Mouse (Mus musculus): ENCODE data around the gene Wdr54.

Gene Wdr54

GRCm38 (mm10) chr6:83125331-83125730 lies 30.9 kb downstream of the Wdr54 start, which contains the start of gene Ino80b:
TSS of gene Ino80b (minus strand) at chr6:83125431.
- DNase-seq: no peak

- DNase-seq: peak; percentile 96
Measured at GRCm38 (mm10) chr6:83124851-83125312, 31.3 kb downstream of the Wdr54 start.

- no peak for DNase-seq
Measured at GRCm38 (mm10) chr6:83122961-83123360, 33.2 kb downstream of the Wdr54 start.

GRCm38 (mm10) chr6:83121863-83122710 lies 34.1 kb downstream of the Wdr54 start:
- DNase-seq: no peak

- DNase-seq: peak; percentile 99
Measured at GRCm38 (mm10) chr6:83120930-83121862, 35.0 kb downstream of the Wdr54 start, which contains the start of gene Wbp1. TSS of gene Wbp1 (minus strand) at chr6:83121559.

GRCm38 (mm10) chr6:83119734-83120051 lies 36.5 kb downstream of the Wdr54 start:
- DNase-seq: no peak

- no peak for DNase-seq
Measured at GRCm38 (mm10) chr6:83118825-83119733, 37.1 kb downstream of the Wdr54 start.

- no peak for DNase-seq
Measured at GRCm38 (mm10) chr6:83118369-83118768, 37.8 kb downstream of the Wdr54 start.

- DNase-seq: no peak
Measured at GRCm38 (mm10) chr6:83117616-83118015, 38.6 kb downstream of the Wdr54 start.

- no peak for DNase-seq
Measured at GRCm38 (mm10) chr6:83117165-83117438, 39.1 kb downstream of the Wdr54 start.

GRCm38 (mm10) chr6:83116373-83117164 lies 39.6 kb downstream of the Wdr54 start:
- no peak for DNase-seq

GRCm38 (mm10) chr6:83115682-83116372 lies 40.4 kb downstream of the Wdr54 start:
- no peak for DNase-seq

- DNase-seq: peak; percentile 96
Measured at GRCm38 (mm10) chr6:83115011-83115671, 41.1 kb downstream of the Wdr54 start, which contains the start of gene Mogs. TSS of gene Mogs (plus strand) at chr6:83115496.

GRCm38 (mm10) chr6:83111510-83112136 lies 44.6 kb downstream of the Wdr54 start:
- DNase-seq: no peak

- peak; percentile 82 for DNase-seq
Measured at GRCm38 (mm10) chr6:83108762-83109668, 47.2 kb downstream of the Wdr54 start, which contains the start of gene Mrpl53. TSS of gene Mrpl53 (plus strand) at chr6:83109040.

GRCm38 (mm10) chr6:83107566-83108400 lies 48.4 kb downstream of the Wdr54 start:
- peak; percentile 87 for DNase-seq

- DNase-seq: no peak
Measured at GRCm38 (mm10) chr6:83104158-83104557, 52.0 kb downstream of the Wdr54 start.

GRCm38 (mm10) chr6:83103130-83103650 lies 53.0 kb downstream of the Wdr54 start:
- no peak for DNase-seq
